Mouse (Mus musculus) hindbrain, embryonic 15.5 days (tissue): ENCODE data around the gene Nacad. TPM values are rescaled to one million over a fixed set of nuclear protein-coding genes. Genes with fewer than 3 reads are reported as not detected.

Experiments used
- polyA plus RNA-seq: library from polyadenylated mRNA; unstranded; fragments of >200 nt; fragmentation: Nextera tagmentation; extraction: Ambion mirVana; gene quantifications from 2 replicates; pipeline ENCODE4 v1.2.1, GENCODE M21; 2015

Nacad gene
- polyA plus RNA-seq, 1 experiment from 2014 or later = 89.8 TPM

Other genes with a start within 250 kb of the Nacad start
- gene Zmiz2, start 217.0 kb downstream of the Nacad start, polyA plus RNA-seq = 29.6 and 30.8 TPM in 2 replicates
- gene Ppia, start 190.6 kb downstream of the Nacad start, polyA plus RNA-seq = 4,085 and 4,343 TPM in 2 replicates
- 259 and 323 TPM in 2 replicates for gene H2afv, start 161.6 kb downstream of the Nacad start, polyA plus RNA-seq
- 10.7 and 11.0 TPM in 2 replicates for gene Purb, start 130.1 kb downstream of the Nacad start, polyA plus RNA-seq
- gene Myo1g, start 85.1 kb downstream of the Nacad start, polyA plus RNA-seq = 0.39 and 0.54 TPM in 2 replicates
- gene Ccm2, start 59.2 kb downstream of the Nacad start, polyA plus RNA-seq = 92.2 and 95.9 TPM in 2 replicates
- gene Tbrg4, start 20.0 kb upstream of the Nacad start, polyA plus RNA-seq = 31.8 and 33.0 TPM in 2 replicates
- gene Wap, start 32.6 kb upstream of the Nacad start, polyA plus RNA-seq = not detected in 2 replicates
- gene Ramp3, start 52.5 kb upstream of the Nacad start, polyA plus RNA-seq = 20.8 and 22.9 TPM in 2 replicates
- not detected in 2 replicates for gene Gm11983, start 231.6 kb upstream of the Nacad start, polyA plus RNA-seq